28 mouse cellular contexts compared by ENCODE assay signal in genomic region chr16:10870969-10871368, GRCm38 (mm10). TPM values are rescaled to one million over a fixed set of nuclear protein-coding genes. Genes with fewer than 3 reads are reported as not detected.
DNase-seq lines count a peak whose midpoint lies in the region; ATAC-seq and TF ChIP-seq lines count a peak whose summit lies in the region.
"Had no signal": no experiment of that assay in that cellular context is flagged by ENCODE, and none has a peak within 500 bp of the region (broad histone marks: within the 10 kb centered on the region; RNA-seq: fewer than 3 reads in every experiment).

No protein-coding gene starts in this region.

- ATAC-seq in heart, embryonic 11.5 days (replicated peaks; ENCODE audit: insufficient number of reproducible peaks, low FRiP score, low TSS enrichment) = no peak
- ATAC-seq in hindbrain, postnatal 0 days = 0 out of 2 replicates have a peak, but pooled peaks have one; percentile 11
- no peak for ATAC-seq in hindbrain, embryonic 13.5 days (ENCODE audit: low FRiP score)
- no peak for ATAC-seq in midbrain, embryonic 16.5 days
- ATAC-seq: liver, postnatal 0 days had no signal

- peak overlapping the region; percentile 29; the same call in 1 of the 2 replicates for H3K27ac ChIP-seq in heart, embryonic 11.5 days (ENCODE audit: low read depth, low read length)
- H3K27ac ChIP-seq in hindbrain, postnatal 0 days = no peak overlapping the region
- no peak overlapping the region for H3K27ac ChIP-seq in hindbrain, embryonic 13.5 days
- H3K27ac ChIP-seq in midbrain, embryonic 16.5 days (ENCODE audit: low read length) = no peak overlapping the region
- H3K27ac ChIP-seq in midbrain, embryonic 10.5 days (replicated peaks) = no peak overlapping the region
- H3K27ac ChIP-seq: embryonic facial prominence, embryonic 15.5 days; neural tube, embryonic 12.5 days; stomach, embryonic 15.5 days had no signal

- peaks cover 10% of the 10 kb centered on the region; the same call in 1 of the 2 replicates for H3K27me3 ChIP-seq in heart, embryonic 11.5 days (ENCODE audit: control insufficient read depth, insufficient read depth, low read length)
- no peaks in the 10 kb centered on the region for H3K27me3 ChIP-seq in hindbrain, postnatal 0 days (ENCODE audit: insufficient read depth, low read length)
- no peaks in the 10 kb centered on the region for H3K27me3 ChIP-seq in hindbrain, embryonic 13.5 days
- H3K27me3 ChIP-seq in midbrain, embryonic 16.5 days (ENCODE audit: control insufficient read depth, insufficient read depth, low read depth, low read length) = no peaks in the 10 kb centered on the region
- no peaks in the 10 kb centered on the region for H3K27me3 ChIP-seq in midbrain, embryonic 10.5 days (ENCODE audit: low read depth, poor library complexity, severe bottlenecking)
- H3K27me3 ChIP-seq: embryonic facial prominence, embryonic 15.5 days; neural tube, embryonic 12.5 days; stomach, embryonic 15.5 days had no signal

- no peak for TF ChIP-seq CTCF in hindbrain, postnatal 0 days (IDR thresholded peaks at IDR 0.05; ENCODE audit: low read depth)

- no peak for DNase-seq in heart, postnatal 25 days (ENCODE audit: low spot score)
- peak; percentile 53 for DNase-seq in hindbrain, postnatal 0 days (ENCODE audit: low spot score)
- DNase-seq in midbrain, embryonic 10.5 days (ENCODE audit: low spot score) = no peak
- no peak for DNase-seq in gastrocnemius, postnatal 4 days (ENCODE audit: low spot score in 2 of 2)
- DNase-seq: cerebellum, adult 9-10 months; kidney, postnatal 4 days; liver; liver, postnatal 0 days; right cerebral cortex, postnatal 14 days; thymus, adult 2 months had no signal

- no peak overlapping the region for H3K9ac ChIP-seq in heart, embryonic 11.5 days (ENCODE audit: low read depth, low read length)
- H3K9ac ChIP-seq in hindbrain, postnatal 0 days (replicated peaks; ENCODE audit: low read length) = no peak overlapping the region
- H3K9ac ChIP-seq in hindbrain, embryonic 13.5 days = no peak overlapping the region
- 0 out of 2 replicates have a peak overlapping the region, but pooled peaks have one; percentile 10 for H3K9ac ChIP-seq in midbrain, embryonic 16.5 days (ENCODE audit: low read depth, low read length)
- H3K9ac ChIP-seq: embryonic facial prominence, embryonic 15.5 days; liver, postnatal 0 days; neural tube, embryonic 12.5 days; stomach, embryonic 15.5 days had no signal

- 45% methylated on average over 4 of the region's 4 CpGs for WGBS in heart, embryonic 11.5 days (ENCODE audit: insufficient replicate concordance)
- 31% methylated on average over 4 of the region's 4 CpGs for WGBS in hindbrain, postnatal 0 days
- WGBS in hindbrain, embryonic 13.5 days = 69% methylated on average over 4 of the region's 4 CpGs
- WGBS in midbrain, embryonic 16.5 days = 59% methylated on average over 4 of the region's 4 CpGs
- 74% methylated on average over 4 of the region's 4 CpGs for WGBS in midbrain, embryonic 10.5 days

- no peak overlapping the region for H3K4me3 ChIP-seq in heart, embryonic 11.5 days (ENCODE audit: low read depth, low read length)
- H3K4me3 ChIP-seq in hindbrain, postnatal 0 days (ENCODE audit: low read length) = no peak overlapping the region
- no peak overlapping the region for H3K4me3 ChIP-seq in hindbrain, embryonic 13.5 days
- H3K4me3 ChIP-seq in midbrain, embryonic 16.5 days (ENCODE audit: low read depth, low read length) = no peak overlapping the region
- no peak overlapping the region for H3K4me3 ChIP-seq in midbrain, embryonic 10.5 days
- H3K4me3 ChIP-seq: embryonic facial prominence, embryonic 15.5 days; neural tube, embryonic 12.5 days; stomach, embryonic 15.5 days had no signal

- H3K4me2 ChIP-seq in heart, embryonic 11.5 days = no peak overlapping the region
- no peak overlapping the region for H3K4me2 ChIP-seq in hindbrain, postnatal 0 days (ENCODE audit: low read depth, low read length)
- H3K4me2 ChIP-seq in hindbrain, embryonic 13.5 days = no peak overlapping the region
- no peak overlapping the region for H3K4me2 ChIP-seq in midbrain, embryonic 16.5 days (ENCODE audit: low read length)
- H3K4me2 ChIP-seq: embryonic facial prominence, embryonic 15.5 days; neural tube, embryonic 12.5 days; stomach, embryonic 15.5 days had no signal

- no peaks in the 10 kb centered on the region for H3K36me3 ChIP-seq in heart, embryonic 11.5 days (ENCODE audit: control insufficient read depth, insufficient read depth, low read length)
- H3K36me3 ChIP-seq in hindbrain, postnatal 0 days (ENCODE audit: insufficient read depth, low read length) = no peaks in the 10 kb centered on the region
- no peaks in the 10 kb centered on the region for H3K36me3 ChIP-seq in hindbrain, embryonic 13.5 days
- no peaks in the 10 kb centered on the region for H3K36me3 ChIP-seq in midbrain, embryonic 16.5 days (ENCODE audit: control insufficient read depth, insufficient read depth, low read length)
- 0 out of 2 replicates have a peak, but pooled peaks cover 2% of the 10 kb centered on the region for H3K36me3 ChIP-seq in midbrain, embryonic 10.5 days
- H3K36me3 ChIP-seq: embryonic facial prominence, embryonic 15.5 days; neural tube, embryonic 12.5 days; stomach, embryonic 15.5 days had no signal

- peaks cover 25% of the 10 kb centered on the region for H3K4me1 ChIP-seq in heart, embryonic 11.5 days (ENCODE audit: control insufficient read depth, insufficient read depth, low read length)
- H3K4me1 ChIP-seq in hindbrain, postnatal 0 days (ENCODE audit: insufficient read depth, low read length) = peaks cover 3% of the 10 kb centered on the region; the same call in 1 of the 2 replicates
- H3K4me1 ChIP-seq in hindbrain, embryonic 13.5 days (replicated peaks) = peaks cover 7% of the 10 kb centered on the region; the same call in 1 of the 2 replicates
- H3K4me1 ChIP-seq in midbrain, embryonic 16.5 days (ENCODE audit: control insufficient read depth, insufficient read depth, low read length) = no peaks in the 10 kb centered on the region
- H3K4me1 ChIP-seq in midbrain, embryonic 10.5 days = peaks cover 6% of the 10 kb centered on the region; the same call in 1 of the 2 replicates
- H3K4me1 ChIP-seq: neural tube, embryonic 12.5 days had no signal

- intact Hi-C loops in heart, postnatal 25 days (cut with DNase I) = loop anchor here (5.0 kb wide), 2 partner anchors 81 to 301 kb away; no protein-coding TSS in a partner anchor

- no peaks in the 10 kb centered on the region for H3K9me3 ChIP-seq in heart, embryonic 11.5 days (replicated peaks; ENCODE audit: control insufficient read depth, low read length)
- no peaks in the 10 kb centered on the region for H3K9me3 ChIP-seq in hindbrain, postnatal 0 days (ENCODE audit: low read length)
- no peaks in the 10 kb centered on the region for H3K9me3 ChIP-seq in hindbrain, embryonic 13.5 days
- H3K9me3 ChIP-seq in midbrain, embryonic 16.5 days (replicated peaks; ENCODE audit: control insufficient read depth, low read length, poor library complexity, severe bottlenecking) = no peaks in the 10 kb centered on the region
- no peaks in the 10 kb centered on the region for H3K9me3 ChIP-seq in midbrain, embryonic 10.5 days (replicated peaks)
- H3K9me3 ChIP-seq: embryonic facial prominence, embryonic 15.5 days; neural tube, embryonic 12.5 days; stomach, embryonic 15.5 days had no signal

RNA-seq across cellular contexts. Expression of gene Rmi2, which starts 36.1 kb away (rescaled TPM):
- polyA plus RNA-seq in heart, embryonic 11.5 days (2014; fragmentation: Nextera tagmentation; extraction: Ambion mirVana) = 2.7 and 2.9 TPM in 2 replicates
- total RNA-seq in heart, postnatal 25 days (2021) = under 1 TPM; 0.56 to 0.62 TPM
- 1.3 and 4.1 TPM in 2 replicates for total RNA-seq in hindbrain, postnatal 0 days (2014; rRNA removed)
- 0.58 and 0.64 TPM in 2 replicates for polyA plus RNA-seq in hindbrain, postnatal 0 days (2015; fragmentation: Nextera tagmentation; extraction: Ambion mirVana)
- 0.39 and 0.54 TPM in 2 replicates for polyA plus RNA-seq in hindbrain, embryonic 13.5 days (2015; fragmentation: Nextera tagmentation; extraction: Ambion mirVana)
- 0.31 and 0.39 TPM in 2 replicates for polyA plus RNA-seq in midbrain, embryonic 16.5 days (2015; fragmentation: Nextera tagmentation; extraction: Ambion mirVana)
- polyA plus RNA-seq in midbrain, embryonic 10.5 days (2016; fragmentation: Nextera tagmentation; extraction: Ambion mirVana) = 3.7 and 4.5 TPM in 2 replicates
- total RNA-seq in gastrocnemius, postnatal 4 days (2021) = 1 to 10 TPM; 1.6 to 1.8 TPM
- total RNA-seq: monocyte, adult 5-6 weeks had no signal

RNA-seq across cellular contexts. Expression of gene Gm11172, which starts 58.3 kb away (rescaled TPM):
- not detected in 2 replicates for polyA plus RNA-seq in heart, embryonic 11.5 days (2014; fragmentation: Nextera tagmentation; extraction: Ambion mirVana)
- total RNA-seq in heart, postnatal 25 days (2021) = not detected
- not detected in 2 replicates for total RNA-seq in hindbrain, postnatal 0 days (2014; rRNA removed)
- not detected in 2 replicates for polyA plus RNA-seq in hindbrain, postnatal 0 days (2015; fragmentation: Nextera tagmentation; extraction: Ambion mirVana)
- polyA plus RNA-seq in hindbrain, embryonic 13.5 days (2015; fragmentation: Nextera tagmentation; extraction: Ambion mirVana) = not detected in 2 replicates
- polyA plus RNA-seq in midbrain, embryonic 16.5 days (2015; fragmentation: Nextera tagmentation; extraction: Ambion mirVana) = not detected in 2 replicates
- polyA plus RNA-seq in midbrain, embryonic 10.5 days (2016; fragmentation: Nextera tagmentation; extraction: Ambion mirVana) = not detected in 2 replicates
- total RNA-seq in gastrocnemius, postnatal 4 days (2021) = not detected
- total RNA-seq: adrenal gland, postnatal 4 days; ES-E14; layer of hippocampus, postnatal 10 days; left cerebral cortex, postnatal 10 days; megakaryocyte progenitor cell, adult 5-6 weeks; monocyte, adult 5-6 weeks had no signal
- polyA plus RNA-seq: cortical plate, adult 2 months; embryonic facial prominence, embryonic 15.5 days; forebrain, embryonic 11.5 days; gonadal fat pad, adult 2 months; kidney, embryonic 14.5 days; liver, postnatal 0 days; neural tube, embryonic 12.5 days; spleen, adult 2 months; stomach, embryonic 15.5 days; thymus, adult 2 months; urinary bladder, adult 2 months had no signal
